Mouse (Mus musculus) ES-E14 (cell line): ENCODE data around the gene Trarg1.

ENCODE experiments used
- CHD2 ChIP-seq: IDR thresholded peaks from 2 replicates; pipeline ENCODE4 v1.6.1; 2014; ENCODE audit warnings: mild to moderate bottlenecking, low read depth, low read length, inconsistent platforms
- HCFC1 ChIP-seq: IDR thresholded peaks from 2 replicates; pipeline ENCODE4 v1.6.1; 2012; ENCODE audit warnings: low read length, inconsistent platforms, borderline replicate concordance; ENCODE audit not compliant: insufficient read depth
- MAFK ChIP-seq: IDR thresholded peaks from 2 replicates; pipeline ENCODE4 v1.6.1; 2014; ENCODE audit warnings: mild to moderate bottlenecking, low read depth, low read length, inconsistent platforms; ENCODE audit not compliant: insufficient read depth
- ZC3H11A ChIP-seq: IDR thresholded peaks from 2 replicates; pipeline ENCODE4 v1.6.1; 2012; ENCODE audit warnings: low read depth, mild to moderate bottlenecking, inconsistent platforms, low read length, borderline replicate concordance
- ZNF384 ChIP-seq: IDR thresholded peaks from 2 replicates; pipeline ENCODE4 v1.6.1; 2012; ENCODE audit warnings: low read depth, low read length, inconsistent platforms

DNA sequence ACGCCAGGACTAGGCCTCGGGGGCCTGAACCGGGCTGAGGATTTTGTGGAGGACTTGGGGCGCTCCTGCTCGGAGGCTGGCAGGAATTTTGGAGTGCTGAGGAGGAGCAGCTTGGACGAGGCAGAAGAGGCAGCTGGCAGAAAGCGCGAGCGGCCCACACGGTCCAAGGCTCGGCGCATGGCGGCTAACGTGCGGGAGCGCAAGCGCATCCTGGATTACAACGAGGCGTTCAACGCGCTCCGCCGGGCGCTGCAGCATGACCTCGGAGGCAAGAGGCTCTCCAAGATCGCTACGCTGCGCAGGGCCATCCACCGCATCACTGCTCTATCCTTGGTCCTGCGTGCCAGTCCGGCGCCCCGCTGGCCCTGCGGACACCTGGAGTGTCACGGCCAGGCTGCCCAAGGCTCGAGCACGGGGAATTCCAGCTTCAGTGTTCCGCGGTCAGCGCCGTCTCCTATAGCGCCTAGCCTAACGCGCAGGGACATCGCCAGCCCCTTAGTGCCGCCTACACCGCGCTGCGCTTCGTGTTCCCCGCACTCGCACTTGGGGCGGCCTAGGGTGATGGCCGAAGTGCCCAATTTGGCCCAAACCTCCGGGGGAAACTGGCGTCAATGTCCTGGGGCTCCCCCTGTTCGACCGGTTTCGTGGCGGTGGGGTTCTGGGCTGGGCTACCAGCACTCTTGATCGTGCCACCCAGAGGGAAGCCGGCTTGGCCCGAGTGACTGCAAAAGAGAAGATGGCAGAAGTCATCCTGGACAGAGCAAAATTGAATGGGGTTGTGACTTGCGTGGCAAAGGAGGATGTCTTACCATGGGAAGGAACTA is 6.8 kb upstream of the Trarg1 start:
- TF ChIP-seq MAFK (no peak), HCFC1 (no peak), CHD2 (no peak), ZNF384 (no peak), ZC3H11A (no peak)
